In the genomic region with DNA sequence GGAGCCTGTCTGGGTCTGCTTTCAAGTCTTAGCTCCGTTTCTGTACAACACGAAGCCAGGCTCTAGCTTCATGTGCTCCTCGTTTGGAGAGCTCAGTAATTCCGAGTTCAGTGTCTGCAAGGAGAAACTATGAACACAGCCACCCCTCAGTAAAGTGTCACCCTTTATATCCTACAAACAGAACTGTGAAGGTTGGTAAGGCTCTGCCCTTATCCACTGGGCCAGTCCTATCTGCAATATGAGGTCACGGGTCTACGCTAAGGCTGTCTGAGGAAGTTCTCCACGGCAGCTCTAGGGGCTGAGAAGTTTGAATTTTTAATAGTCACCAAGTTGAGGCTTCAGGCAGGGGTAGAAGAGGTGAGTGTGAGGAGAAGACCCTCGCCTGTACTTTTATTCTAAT, we compare ENCODE assay signal across 30 mouse cellular contexts. TPM values are rescaled to one million over a fixed set of nuclear protein-coding genes. Genes with fewer than 3 reads are reported as not detected.
DNase-seq lines count a peak whose midpoint lies in the region; ATAC-seq lines count a peak whose summit lies in the region.
"Had no signal": no experiment of that assay in that cellular context is flagged by ENCODE, and none has a peak within 500 bp of the region (broad histone marks: within the 10 kb centered on the region; RNA-seq: fewer than 3 reads in every experiment).

No protein-coding gene starts in this region.

- no peaks in the 10 kb centered on the region for H3K9me3 ChIP-seq in liver, embryonic 11.5 days (ENCODE audit: control insufficient read depth, low read length)
- no peaks in the 10 kb centered on the region for H3K9me3 ChIP-seq in liver, embryonic 12.5 days (replicated peaks)
- no peaks in the 10 kb centered on the region for H3K9me3 ChIP-seq in forebrain, embryonic 11.5 days (ENCODE audit: control insufficient read depth, low read length)
- H3K9me3 ChIP-seq: embryonic facial prominence, embryonic 10.5 days; forebrain, embryonic 10.5 days; limb, embryonic 15.5 days; midbrain, embryonic 13.5 days; neural tube, embryonic 12.5 days had no signal

- no peaks in the 10 kb centered on the region for H3K27me3 ChIP-seq in liver, embryonic 11.5 days (replicated peaks; ENCODE audit: control insufficient read depth, insufficient read depth, low read length)
- H3K27me3 ChIP-seq in liver, embryonic 12.5 days (replicated peaks), result no peaks in the 10 kb centered on the region
- H3K27me3 ChIP-seq in forebrain, embryonic 11.5 days (ENCODE audit: control insufficient read depth, insufficient read depth, low read length), result no peaks in the 10 kb centered on the region
- H3K27me3 ChIP-seq: limb, embryonic 15.5 days; midbrain, embryonic 13.5 days; neural tube, embryonic 12.5 days had no signal

- WGBS in liver, embryonic 11.5 days, result 59% methylated on average over 8 of the region's 8 CpGs
- 32% methylated on average over 8 of the region's 8 CpGs for WGBS in liver, embryonic 12.5 days (ENCODE audit: insufficient replicate concordance)
- 84% methylated on average over 8 of the region's 8 CpGs for WGBS in forebrain, embryonic 11.5 days

- ATAC-seq in liver, embryonic 11.5 days (replicated peaks; ENCODE audit: low FRiP score), result peak; percentile 30; the same call in 1 of the 2 replicates
- no peak for ATAC-seq in liver, embryonic 12.5 days
- ATAC-seq in common myeloid progenitor, adult 5-6 weeks (replicated peaks; ENCODE audit: low read depth, poor library complexity, severe bottlenecking), result peak; percentile 43
- peak; percentile 53 for ATAC-seq in megakaryocyte progenitor cell, adult 5-6 weeks (replicated peaks; ENCODE audit: poor library complexity)
- ATAC-seq in forebrain, embryonic 11.5 days (replicated peaks; ENCODE audit: low FRiP score), result no peak
- ATAC-seq: forebrain, postnatal 0 days; midbrain, embryonic 13.5 days had no signal

- H3K9ac ChIP-seq in liver, embryonic 11.5 days (ENCODE audit: low read depth, low read length), result no peak overlapping the region
- no peak overlapping the region for H3K9ac ChIP-seq in liver, embryonic 12.5 days
- no peak overlapping the region for H3K9ac ChIP-seq in forebrain, embryonic 11.5 days (ENCODE audit: low read length)
- H3K9ac ChIP-seq: forebrain, postnatal 0 days; hindbrain, embryonic 14.5 days; limb, embryonic 15.5 days; lung, embryonic 14.5 days; midbrain, embryonic 13.5 days; neural tube, embryonic 12.5 days had no signal

- H3K4me3 ChIP-seq in liver, embryonic 11.5 days (ENCODE audit: low read depth, low read length), result no peak overlapping the region
- no peak overlapping the region for H3K4me3 ChIP-seq in liver, embryonic 12.5 days
- no peak overlapping the region for H3K4me3 ChIP-seq in forebrain, embryonic 11.5 days (ENCODE audit: low read depth, low read length)
- H3K4me3 ChIP-seq: embryonic facial prominence, embryonic 10.5 days; forebrain, embryonic 10.5 days; heart, adult 2 months; limb, embryonic 15.5 days; midbrain, embryonic 13.5 days; neural tube, embryonic 12.5 days had no signal

- DNase-seq in liver, embryonic 11.5 days (ENCODE audit: low spot score), result no peak
- DNase-seq in 416B (ENCODE audit: low read depth), result peak; percentile 26
- DNase-seq in kidney, postnatal 25 days, result no peak
- no peak for DNase-seq in right cerebral cortex, postnatal 36 days (ENCODE audit: low spot score in 2 of 2)
- DNase-seq in forebrain, embryonic 11.5 days (ENCODE audit: low spot score), result no peak
- DNase-seq: adrenal gland, postnatal 10 days; cerebellum, adult 9-10 months; forebrain, postnatal 0 days; gastrocnemius, postnatal 25 days; heart, adult 2 months; heart, postnatal 36 days; kidney, adult 2 months; left cerebral cortex, postnatal 4 days; lung, embryonic 14.5 days; lung, postnatal 36 days; right cerebral cortex, postnatal 4 days had no signal

- H3K36me3 ChIP-seq in liver, embryonic 11.5 days (ENCODE audit: control insufficient read depth, insufficient read depth, low read length), result no peaks in the 10 kb centered on the region
- no peaks in the 10 kb centered on the region for H3K36me3 ChIP-seq in liver, embryonic 12.5 days
- no peaks in the 10 kb centered on the region for H3K36me3 ChIP-seq in forebrain, embryonic 11.5 days (ENCODE audit: control insufficient read depth, insufficient read depth, low read length)
- H3K36me3 ChIP-seq: embryonic facial prominence, embryonic 10.5 days; forebrain, embryonic 10.5 days; limb, embryonic 15.5 days; midbrain, embryonic 13.5 days; neural tube, embryonic 12.5 days had no signal

- no peak overlapping the region for H3K27ac ChIP-seq in liver, embryonic 11.5 days (ENCODE audit: low read depth, low read length)
- H3K27ac ChIP-seq in liver, embryonic 12.5 days, result no peak overlapping the region
- no peak overlapping the region for H3K27ac ChIP-seq in forebrain, embryonic 11.5 days (ENCODE audit: low read depth, low read length)
- H3K27ac ChIP-seq: embryonic facial prominence, embryonic 10.5 days; forebrain, embryonic 10.5 days; heart, adult 2 months; hindbrain, embryonic 14.5 days; kidney, postnatal 0 days; limb, embryonic 15.5 days; midbrain, embryonic 13.5 days; neural tube, embryonic 12.5 days had no signal

- no peak overlapping the region for H3K4me2 ChIP-seq in liver, embryonic 11.5 days
- H3K4me2 ChIP-seq in liver, embryonic 12.5 days, result no peak overlapping the region
- H3K4me2 ChIP-seq in forebrain, embryonic 11.5 days (ENCODE audit: low read depth, low read length, severe bottlenecking), result no peak overlapping the region
- H3K4me2 ChIP-seq: hindbrain, embryonic 14.5 days; limb, embryonic 15.5 days; lung, embryonic 14.5 days; midbrain, embryonic 13.5 days; neural tube, embryonic 12.5 days had no signal

- H3K4me1 ChIP-seq in liver, embryonic 11.5 days (replicated peaks; ENCODE audit: control insufficient read depth, insufficient read depth, low read length), result peaks cover 4% of the 10 kb centered on the region
- peaks cover 32% of the 10 kb centered on the region for H3K4me1 ChIP-seq in liver, embryonic 12.5 days
- no peaks in the 10 kb centered on the region for H3K4me1 ChIP-seq in forebrain, embryonic 11.5 days (replicated peaks; ENCODE audit: control insufficient read depth, insufficient read depth, low read length)

RNA-seq across cellular contexts. Expression of a gene that starts 27.8 kb away (rescaled TPM):
- 3.0 and 3.5 TPM in 2 replicates for polyA plus RNA-seq in liver, embryonic 11.5 days (2014; fragmentation: Nextera tagmentation; extraction: Ambion mirVana)
- polyA plus RNA-seq in liver, embryonic 12.5 days (2016; fragmentation: Nextera tagmentation; extraction: Ambion mirVana), result 4.8 and 5.2 TPM in 2 replicates
- total RNA-seq in common myeloid progenitor, adult 5-6 weeks (2017), result 55.6 and 67.6 TPM in 2 replicates
- total RNA-seq in megakaryocyte progenitor cell, adult 5-6 weeks (2015), result 63.5 and 65.1 TPM in 2 replicates
- 161 and 179 TPM in 2 replicates for total RNA-seq in megakaryocyte progenitor cell, adult 5-6 weeks (2017)
- 0.67 and 0.79 TPM in 2 replicates for polyA plus RNA-seq in forebrain, embryonic 11.5 days (2014; fragmentation: Nextera tagmentation; extraction: Ambion mirVana)

RNA-seq across cellular contexts. Expression of a gene that starts 29.2 kb away (rescaled TPM):
- not detected in 2 replicates for polyA plus RNA-seq in liver, embryonic 11.5 days (2014; fragmentation: Nextera tagmentation; extraction: Ambion mirVana)
- polyA plus RNA-seq in liver, embryonic 12.5 days (2016; fragmentation: Nextera tagmentation; extraction: Ambion mirVana), result not detected in 2 replicates
- not detected in 2 replicates for total RNA-seq in common myeloid progenitor, adult 5-6 weeks (2017)
- 0.44 and 0.78 TPM in 2 replicates for total RNA-seq in megakaryocyte progenitor cell, adult 5-6 weeks (2015)
- total RNA-seq in megakaryocyte progenitor cell, adult 5-6 weeks (2017), result 0.20 and 0.92 TPM in 2 replicates
- not detected in 2 replicates for polyA plus RNA-seq in forebrain, embryonic 11.5 days (2014; fragmentation: Nextera tagmentation; extraction: Ambion mirVana)
- total RNA-seq: forebrain, postnatal 0 days; gastrocnemius, postnatal 25 days; heart, adult 2 months; heart, postnatal 36 days had no signal
- polyA plus RNA-seq: brain, embryonic 14.5 days; forebrain, embryonic 10.5 days; heart, adult 2 months; heart, embryonic 14.5 days; lung, embryonic 14.5 days; neural tube, embryonic 12.5 days had no signal

RNA-seq across cellular contexts. Expression of a gene that starts 29.8 kb away (rescaled TPM):
- polyA plus RNA-seq in liver, embryonic 11.5 days (2014; fragmentation: Nextera tagmentation; extraction: Ambion mirVana), result not detected in 2 replicates
- polyA plus RNA-seq in liver, embryonic 12.5 days (2016; fragmentation: Nextera tagmentation; extraction: Ambion mirVana), result not detected in 2 replicates
- not detected in 2 replicates for total RNA-seq in common myeloid progenitor, adult 5-6 weeks (2017)
- total RNA-seq in megakaryocyte progenitor cell, adult 5-6 weeks (2015), result not detected in 2 replicates
- 0.37 TPM in 1 of 2 replicates, not detected in the other for total RNA-seq in megakaryocyte progenitor cell, adult 5-6 weeks (2017)
- polyA plus RNA-seq in forebrain, embryonic 11.5 days (2014; fragmentation: Nextera tagmentation; extraction: Ambion mirVana), result not detected in 2 replicates
- total RNA-seq: adrenal gland, postnatal 10 days; forebrain, postnatal 0 days; gastrocnemius, postnatal 25 days; heart, adult 2 months; heart, postnatal 36 days; left cerebral cortex, postnatal 4 days had no signal
- polyA plus RNA-seq: cortical plate, adult 2 months; embryonic facial prominence, embryonic 10.5 days; forebrain, embryonic 10.5 days; forebrain, postnatal 0 days; heart, adult 2 months; heart, embryonic 14.5 days; hindbrain, embryonic 14.5 days; intestine, embryonic 14.5 days; kidney, adult 2 months; kidney, postnatal 0 days; limb, embryonic 15.5 days; lung, embryonic 14.5 days; midbrain, embryonic 13.5 days; neural tube, embryonic 12.5 days had no signal

RNA-seq across cellular contexts. Expression of a gene that starts 32.2 kb away (rescaled TPM):
- polyA plus RNA-seq in liver, embryonic 11.5 days (2014; fragmentation: Nextera tagmentation; extraction: Ambion mirVana), result 17.1 and 21.0 TPM in 2 replicates
- polyA plus RNA-seq in liver, embryonic 12.5 days (2016; fragmentation: Nextera tagmentation; extraction: Ambion mirVana), result 8.0 and 8.3 TPM in 2 replicates
- total RNA-seq in common myeloid progenitor, adult 5-6 weeks (2017), result 15.6 and 17.4 TPM in 2 replicates
- 35.3 and 47.1 TPM in 2 replicates for total RNA-seq in megakaryocyte progenitor cell, adult 5-6 weeks (2015)
- total RNA-seq in megakaryocyte progenitor cell, adult 5-6 weeks (2017), result 7.4 and 7.8 TPM in 2 replicates
- polyA plus RNA-seq in forebrain, embryonic 11.5 days (2014; fragmentation: Nextera tagmentation; extraction: Ambion mirVana), result 15.8 and 19.8 TPM in 2 replicates

RNA-seq across cellular contexts. Expression of a gene that starts 40.8 kb away (rescaled TPM):
- polyA plus RNA-seq in liver, embryonic 11.5 days (2014; fragmentation: Nextera tagmentation; extraction: Ambion mirVana), result 156 and 157 TPM in 2 replicates
- polyA plus RNA-seq in liver, embryonic 12.5 days (2016; fragmentation: Nextera tagmentation; extraction: Ambion mirVana), result 92.7 and 93.7 TPM in 2 replicates
- 217 and 257 TPM in 2 replicates for total RNA-seq in common myeloid progenitor, adult 5-6 weeks (2017)
- 137 and 140 TPM in 2 replicates for total RNA-seq in megakaryocyte progenitor cell, adult 5-6 weeks (2015)
- 232 and 254 TPM in 2 replicates for total RNA-seq in megakaryocyte progenitor cell, adult 5-6 weeks (2017)
- 147 and 153 TPM in 2 replicates for polyA plus RNA-seq in forebrain, embryonic 11.5 days (2014; fragmentation: Nextera tagmentation; extraction: Ambion mirVana)

Comparison
In these comparisons a context has a peak if more than half of its experiments do, and no peak if none do; other contexts are left out.
1. ATAC-seq: peak in liver, embryonic 11.5 days (single experiment), common myeloid progenitor, adult 5-6 weeks (single experiment) and megakaryocyte progenitor cell, adult 5-6 weeks (single experiment); none in liver, embryonic 12.5 days (single experiment) and forebrain, embryonic 11.5 days (single experiment).